In the genomic region with DNA sequence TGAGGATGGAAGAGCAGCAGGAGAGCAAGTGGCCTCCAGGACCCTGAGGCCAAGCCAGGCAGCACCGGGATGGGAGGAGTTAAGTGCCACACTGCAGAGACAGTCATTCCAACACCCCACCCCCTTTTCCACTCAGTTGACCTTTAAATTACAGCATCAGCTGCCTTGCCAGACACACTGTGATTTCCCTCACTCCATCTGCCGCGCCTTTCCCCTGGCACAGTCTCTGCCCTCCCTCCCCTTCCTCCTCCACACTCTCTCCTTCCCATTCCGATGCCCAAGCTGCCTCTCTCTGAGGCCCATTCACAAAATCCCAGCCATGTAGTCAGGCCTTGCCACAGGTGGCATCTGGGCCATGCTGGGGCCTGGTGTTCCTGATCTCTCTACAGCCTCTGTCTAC, we compare ENCODE assay signal across 8 mouse cellular contexts.
DNase-seq lines count a peak whose midpoint lies in the region; ATAC-seq lines count a peak whose summit lies in the region.

No protein-coding gene starts in this region.

- WGBS in heart, embryonic 11.5 days (ENCODE audit: insufficient replicate concordance), result 15% methylated on average over 4 of the region's 4 CpGs

- no peak overlapping the region for H3K9ac ChIP-seq in heart, embryonic 11.5 days (ENCODE audit: low read depth, low read length)

- H3K4me3 ChIP-seq in heart, embryonic 11.5 days (ENCODE audit: low read depth, low read length), result no peak overlapping the region

- H3K4me2 ChIP-seq in heart, embryonic 11.5 days, result no peak overlapping the region

- peaks cover 3% of the 10 kb centered on the region for H3K4me1 ChIP-seq in heart, embryonic 11.5 days (ENCODE audit: control insufficient read depth, insufficient read depth, low read length)

- H3K27ac ChIP-seq in heart, embryonic 11.5 days (ENCODE audit: low read depth, low read length), result no peak overlapping the region

- DNase-seq in heart, adult 18-20 months, result peak; percentile 24 to 26
- peak; percentile 37 to 41 for DNase-seq in frontal cortex, postnatal 14 days (ENCODE audit: low spot score in 2 of 2)
- DNase-seq in left cerebral cortex, adult 18-20 months (ENCODE audit: low spot score in 2 of 2), result peak; percentile 38 to 49
- peak; percentile 51 for DNase-seq in right cerebral cortex, postnatal 25 days
- DNase-seq in kidney, adult 18-20 months, result no peak
- DNase-seq in c-Kit-positive CD71-positive TER-119-positive erythroid progenitor cells, embryonic 14.5 days (ENCODE audit: low spot score), result no peak

- no peaks in the 10 kb centered on the region for H3K36me3 ChIP-seq in heart, embryonic 11.5 days (ENCODE audit: control insufficient read depth, insufficient read depth, low read length)

- no peaks in the 10 kb centered on the region for H3K9me3 ChIP-seq in heart, embryonic 11.5 days (replicated peaks; ENCODE audit: control insufficient read depth, low read length)

- peaks cover 6% of the 10 kb centered on the region; the same call in 1 of the 2 replicates for H3K27me3 ChIP-seq in heart, embryonic 11.5 days (ENCODE audit: control insufficient read depth, insufficient read depth, low read length)

- no peak for ATAC-seq in heart, embryonic 11.5 days (replicated peaks; ENCODE audit: insufficient number of reproducible peaks, low FRiP score, low TSS enrichment)
- peak; percentile 85 for ATAC-seq in cerebellum, adult (ENCODE audit: insufficient number of reproducible peaks, low FRiP score, low TSS enrichment)

Comparison
In these comparisons a context has a peak if more than half of its experiments do, and no peak if none do; other contexts are left out.
1. DNase-seq: peak in heart, adult 18-20 months (2 of 2), frontal cortex, postnatal 14 days (2 of 2), left cerebral cortex, adult 18-20 months (2 of 2) and right cerebral cortex, postnatal 25 days (single experiment); none in kidney, adult 18-20 months (single experiment) and c-Kit-positive CD71-positive TER-119-positive erythroid progenitor cells, embryonic 14.5 days (single experiment).